Mouse (Mus musculus): ENCODE measurements at regions not wholly inside any gene's neighbourhood (a gene's known extent, or its start where the extent isn't known, plus 50 kb on each side); places are given as distances from the start of the nearest gene placed in this dataset.

DNA sequence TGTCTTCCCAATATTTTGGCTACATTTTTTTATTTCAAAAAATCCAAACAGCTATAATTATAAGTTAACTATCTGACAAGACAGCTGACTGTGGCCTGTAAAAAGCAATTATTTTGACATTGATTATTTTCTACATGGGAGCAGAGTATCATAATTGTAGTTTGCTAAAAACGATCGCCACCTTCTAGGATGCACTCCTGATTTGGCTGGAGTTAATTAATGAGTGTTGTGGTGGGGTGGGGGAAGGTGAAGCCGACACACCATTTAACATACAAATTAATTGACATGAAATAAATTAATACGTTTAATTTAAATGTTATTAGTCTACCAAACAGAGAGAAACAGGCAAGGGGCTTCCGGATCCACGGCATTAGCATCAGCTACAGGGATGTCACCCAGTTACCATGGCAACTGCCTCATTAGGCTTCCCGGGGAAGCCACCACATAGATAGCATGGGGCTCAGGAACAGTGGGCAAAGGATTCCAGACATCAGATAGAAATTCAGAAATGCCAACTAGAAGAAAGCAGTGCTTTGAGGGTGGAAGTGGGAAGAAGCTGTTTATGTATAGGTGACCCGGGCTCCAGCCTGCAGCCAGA, 255.9 kb downstream of the Prdm2 start:
- DNase-seq (ENCODE audit: low spot score) = no peak

DNA sequence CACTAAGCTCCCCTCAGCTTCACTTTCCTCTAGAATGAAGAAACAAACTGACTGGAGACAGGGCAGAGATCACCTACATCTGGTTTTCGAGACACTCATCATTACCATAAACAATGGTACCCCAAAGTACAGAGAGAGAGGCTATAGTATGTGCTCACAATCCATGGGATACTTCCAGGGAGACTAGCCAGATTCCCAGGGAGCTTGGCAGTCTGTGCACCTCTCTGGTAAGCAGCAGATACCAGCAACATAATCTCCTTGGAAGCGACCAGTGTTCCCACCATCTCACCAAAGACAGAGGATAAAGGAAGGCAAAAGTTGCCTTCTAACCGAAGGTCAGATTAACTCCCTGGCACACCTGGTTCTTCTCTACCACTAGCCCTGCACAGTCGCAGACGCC, 256.4 kb downstream of the Prdm2 start:
- no peak for DNase-seq (ENCODE audit: low spot score)

DNA sequence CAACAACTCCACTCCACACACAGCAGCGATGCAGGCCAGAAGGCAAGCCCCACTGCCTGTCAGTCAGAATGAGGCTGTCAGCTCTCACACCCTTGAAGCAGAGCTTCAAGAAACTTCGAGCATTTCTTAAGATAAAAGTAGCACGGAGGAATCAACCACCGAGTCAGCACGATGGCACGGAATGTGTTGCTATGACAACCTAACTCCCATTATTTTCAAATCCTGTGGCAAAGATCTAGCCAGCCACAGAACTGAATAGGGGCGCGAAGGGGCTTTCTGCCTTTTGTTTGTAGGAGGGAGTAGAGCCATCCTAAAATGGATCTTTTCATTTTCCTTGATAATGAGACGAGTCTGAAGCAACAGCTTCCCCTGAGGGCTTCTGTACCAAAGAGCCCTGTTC, 259.1 kb downstream of the Prdm2 start:
- no peak for DNase-seq (ENCODE audit: low spot score)

DNA sequence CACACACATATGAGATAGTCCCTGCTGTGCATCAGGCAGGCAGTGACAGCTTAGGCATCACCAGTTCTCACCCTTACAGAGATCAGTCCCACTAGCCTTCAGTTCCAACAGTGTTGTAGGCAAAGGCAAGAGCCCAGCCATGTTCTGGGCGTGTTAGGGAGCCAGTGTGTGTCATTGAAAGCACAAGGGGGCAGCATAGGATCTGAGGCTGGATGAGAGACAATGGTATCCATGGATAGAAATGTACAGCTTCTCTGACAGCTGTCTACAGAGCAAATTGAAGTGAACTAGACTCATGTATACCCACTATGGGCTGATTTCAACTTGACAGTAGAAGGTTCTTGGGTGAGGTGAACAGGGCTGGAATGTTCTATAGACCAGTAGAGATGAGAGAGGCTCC, 259.9 kb downstream of the Prdm2 start:
- no peak for DNase-seq (ENCODE audit: low spot score)

DNA sequence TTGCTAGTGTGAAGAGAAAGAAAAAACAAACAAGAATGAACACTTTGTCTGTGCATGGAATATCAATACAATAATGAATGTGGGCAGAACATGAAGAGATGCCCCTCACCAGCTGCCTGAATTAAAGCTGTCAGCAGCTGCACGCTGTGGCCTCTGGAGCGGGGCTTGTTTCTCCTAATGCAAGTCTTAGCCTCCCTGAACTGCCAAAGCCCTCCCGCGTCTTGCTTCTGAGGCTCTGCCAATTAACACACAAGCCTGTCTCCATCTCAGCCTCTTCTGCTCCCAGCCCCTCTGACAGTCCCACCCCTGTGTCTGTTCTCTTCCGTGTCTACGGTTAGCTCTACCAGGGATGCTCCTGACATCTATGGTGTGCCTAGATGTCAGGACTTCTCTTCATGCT, 265.1 kb downstream of the Prdm2 start:
- DNase-seq (ENCODE audit: low spot score) = no peak

DNA sequence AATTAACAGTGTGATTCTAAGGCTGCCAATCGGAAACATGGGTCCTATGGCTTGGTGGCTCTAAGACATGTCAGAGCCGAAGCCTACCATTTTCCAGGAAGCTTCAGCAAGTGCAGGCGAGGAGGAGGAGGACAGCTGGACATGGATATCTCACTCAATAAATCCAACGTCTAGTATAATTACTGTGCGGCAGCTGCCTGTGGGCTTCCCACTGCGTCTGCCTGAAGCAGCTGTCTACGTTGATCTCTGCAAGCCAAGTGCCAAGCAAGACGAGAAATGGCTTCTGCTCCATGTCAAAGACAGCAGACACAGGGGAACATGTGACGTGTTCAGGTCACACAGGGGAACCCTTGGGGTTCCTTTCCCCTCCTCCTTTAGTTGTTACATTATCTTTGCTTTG, 279.2 kb downstream of the Prdm2 start:
- no peak for DNase-seq (ENCODE audit: low spot score)

DNA sequence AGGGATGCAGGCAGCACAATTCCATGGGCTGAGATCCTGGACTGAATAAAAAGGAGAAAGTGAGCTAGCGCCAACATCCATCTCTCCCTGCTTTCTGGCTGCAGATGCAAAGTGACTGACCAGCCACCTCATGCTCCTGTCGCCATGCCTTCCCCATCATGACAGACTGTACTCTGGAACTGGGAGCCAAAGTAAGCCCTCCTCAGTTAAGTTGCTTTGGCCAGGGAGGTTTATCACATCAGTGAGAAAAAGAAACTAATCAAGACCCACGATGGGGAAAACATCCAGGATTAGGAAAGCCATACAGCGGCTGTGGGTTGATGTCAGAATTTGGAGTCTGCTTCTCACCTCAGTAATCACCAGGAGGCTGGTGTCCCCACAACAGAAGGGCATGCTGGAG, 283.6 kb downstream of the Prdm2 start:
- DNase-seq (ENCODE audit: low spot score) = no peak

DNA sequence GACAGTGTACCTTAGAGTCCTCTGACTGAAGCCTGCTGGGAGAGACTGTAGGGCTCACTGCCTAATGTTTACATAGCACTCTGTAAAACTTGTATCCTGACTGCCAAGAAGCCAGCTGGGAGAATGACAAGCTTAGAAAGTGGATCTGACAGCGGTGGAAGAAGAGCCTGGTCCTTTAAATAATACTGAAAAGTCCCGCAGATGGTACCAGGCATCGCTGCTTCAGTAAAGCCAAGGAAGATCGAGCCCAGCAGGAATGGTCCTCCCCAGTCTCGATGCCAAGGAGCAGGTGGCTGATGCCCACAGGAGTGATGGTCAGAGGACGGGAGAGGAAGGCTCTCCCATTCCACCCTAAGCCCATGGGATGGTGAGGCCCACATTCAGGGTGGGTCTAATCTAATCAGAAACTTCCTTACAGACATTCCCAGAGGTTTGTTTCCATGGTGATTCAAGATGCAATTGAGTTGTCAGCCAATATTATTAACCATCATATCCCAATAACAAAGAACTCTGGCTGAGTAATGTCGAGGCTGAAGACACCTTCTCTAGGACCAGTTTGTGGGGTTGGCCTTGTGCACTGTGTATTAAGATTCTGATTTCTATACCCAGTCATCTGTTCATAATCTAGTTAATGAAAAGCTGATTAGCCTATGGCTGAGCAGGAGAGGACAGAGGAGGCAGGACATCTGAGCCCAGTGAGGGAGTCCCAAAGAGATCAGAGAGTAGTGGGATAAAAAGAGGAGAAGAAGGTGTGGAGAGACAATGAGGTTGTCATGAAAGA, 285.3 kb downstream of the Prdm2 start:
- DNase-seq (ENCODE audit: low spot score) = no peak

DNA sequence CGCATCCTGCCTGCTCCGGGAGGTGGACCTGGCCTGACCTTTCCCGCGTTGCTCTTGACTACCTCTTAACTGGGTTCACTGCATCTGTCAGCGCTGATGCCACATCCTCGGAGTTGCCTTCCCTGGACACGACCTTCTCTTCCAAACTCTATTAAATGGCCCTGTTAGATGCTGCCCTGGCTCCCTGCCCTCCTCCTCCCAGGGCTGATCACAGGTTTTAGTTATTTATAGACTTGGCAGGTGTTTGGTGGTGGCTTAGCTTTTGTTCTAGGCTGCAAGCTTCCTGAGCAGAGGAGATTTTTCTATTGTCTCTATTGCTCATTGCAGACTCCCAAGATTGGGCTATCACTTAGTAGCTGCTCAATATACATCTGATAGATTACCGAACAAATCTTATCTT, 287.7 kb downstream of the Prdm2 start:
- no peak for DNase-seq (ENCODE audit: low spot score)

DNA sequence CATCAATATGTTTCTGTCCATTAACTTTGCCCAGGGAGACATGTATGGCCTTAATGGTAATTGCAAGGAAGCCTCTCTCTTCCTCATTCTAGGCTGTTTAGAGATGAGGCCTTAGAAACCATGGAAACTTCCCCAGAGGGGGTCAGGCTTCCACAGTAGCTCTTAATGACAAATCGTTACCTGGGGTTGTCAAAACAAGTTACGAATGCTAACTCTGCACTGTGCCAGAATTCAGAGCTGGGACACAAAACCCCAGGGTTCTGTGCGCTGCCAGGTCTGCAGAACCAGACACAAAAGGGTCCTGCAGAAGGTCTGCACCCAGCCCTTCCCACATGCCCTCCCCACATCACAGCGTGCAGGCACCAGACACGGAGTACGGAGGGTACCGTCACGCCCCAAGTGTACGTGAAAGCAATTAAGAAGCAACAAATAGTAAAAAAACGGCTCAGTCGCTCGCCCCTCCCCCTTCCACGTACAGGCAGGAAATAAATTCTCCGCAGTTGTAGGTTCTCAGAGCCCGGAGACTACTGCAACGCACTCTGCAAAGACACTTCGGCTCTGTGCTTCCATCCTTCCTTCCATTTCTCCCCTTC, 303.3 kb downstream of the Prdm2 start:
- DNase-seq (ENCODE audit: low spot score) = no peak

DNA sequence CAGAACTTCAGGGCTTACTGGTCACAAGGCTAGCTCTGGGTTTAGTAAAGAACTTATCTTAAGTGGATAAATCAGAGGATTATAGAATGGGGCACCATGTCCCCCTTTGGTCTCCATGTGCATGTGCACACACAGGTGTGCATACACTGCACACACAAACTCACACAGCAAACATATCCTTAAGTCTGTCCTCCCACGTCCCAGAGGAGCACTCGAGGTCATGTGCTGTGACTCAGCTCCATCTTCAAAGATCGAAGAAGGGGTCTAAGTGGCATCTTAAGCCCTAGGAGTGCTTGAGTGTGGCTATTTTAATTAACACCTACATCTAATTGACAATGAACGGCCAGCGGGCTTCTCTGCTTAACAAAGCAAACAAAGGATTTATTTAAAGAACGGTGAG, 304.0 kb downstream of the Prdm2 start:
- DNase-seq (ENCODE audit: low spot score) = no peak

DNA sequence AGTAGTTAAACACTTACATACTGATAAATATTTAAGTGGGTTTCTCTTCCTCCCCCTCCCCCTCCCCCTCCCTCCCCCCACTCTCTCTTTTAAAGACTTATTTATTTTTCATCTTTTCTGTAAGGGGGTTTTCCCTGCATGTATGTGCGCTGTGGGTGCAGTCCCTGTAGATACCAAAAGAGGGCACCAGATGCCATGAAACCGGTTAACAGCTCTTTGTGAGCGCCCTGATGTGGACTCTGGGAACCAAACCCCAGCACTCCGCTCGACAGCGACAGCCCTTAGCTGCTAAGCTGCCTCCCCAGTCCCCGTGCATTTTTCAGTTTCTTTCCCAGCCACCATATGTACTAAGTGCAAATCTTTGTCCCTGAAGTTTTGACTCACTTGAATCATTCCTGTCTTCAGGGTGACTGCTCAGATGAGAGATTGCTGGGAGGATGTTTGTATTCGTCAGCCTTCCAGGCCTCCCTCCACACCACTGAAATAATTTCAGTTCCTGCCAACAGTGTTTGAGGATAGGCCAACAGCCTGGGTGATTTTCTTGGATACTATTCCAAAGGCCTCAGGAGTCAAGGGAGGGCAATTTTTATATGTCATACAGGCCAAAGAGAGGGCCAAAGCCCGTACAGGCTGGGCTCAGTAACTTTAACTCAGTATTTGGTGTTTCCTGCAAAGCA, 309.3 kb downstream of the Prdm2 start:
- no peak for DNase-seq (ENCODE audit: low spot score)

DNA sequence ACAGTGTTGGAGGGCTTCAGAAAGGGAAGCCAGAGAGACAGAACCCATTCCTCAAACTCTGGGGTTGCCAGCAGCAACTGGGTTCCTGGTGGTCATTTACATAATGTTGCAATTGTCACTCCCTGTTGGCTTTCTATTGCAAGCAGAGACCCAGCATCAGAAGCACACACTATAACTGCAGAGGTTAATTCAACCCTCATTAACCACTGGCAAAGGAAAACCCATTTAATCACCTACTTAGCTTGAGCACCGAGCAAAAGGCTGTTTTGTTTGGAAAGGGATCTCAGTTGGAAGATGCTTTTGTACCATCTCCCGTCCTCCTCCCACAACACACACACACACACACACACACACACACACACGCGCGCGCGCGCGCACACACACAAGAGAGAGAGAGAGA, 312.0 kb downstream of the Prdm2 start:
- DNase-seq (ENCODE audit: low spot score) = no peak

DNA sequence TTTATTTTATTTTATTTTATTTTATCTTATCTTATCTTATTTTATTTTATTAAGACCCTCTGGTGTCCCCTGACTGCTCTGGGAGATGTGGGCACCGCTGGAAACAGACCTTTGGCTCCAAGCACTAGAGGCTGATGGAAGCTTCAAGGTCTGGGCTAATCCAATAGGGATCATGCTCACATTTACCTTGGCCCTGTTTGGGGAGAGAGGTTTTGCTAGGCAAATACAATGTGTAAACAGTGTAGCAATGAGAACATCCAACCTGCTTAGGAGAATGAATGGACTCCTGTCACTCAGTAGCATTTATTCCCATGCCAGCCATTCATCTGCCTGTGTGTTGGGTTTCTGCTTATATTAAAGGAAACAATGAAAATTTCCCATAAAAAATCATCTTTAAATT, 313.8 kb downstream of the Prdm2 start:
- no peak for DNase-seq (ENCODE audit: low spot score)

DNA sequence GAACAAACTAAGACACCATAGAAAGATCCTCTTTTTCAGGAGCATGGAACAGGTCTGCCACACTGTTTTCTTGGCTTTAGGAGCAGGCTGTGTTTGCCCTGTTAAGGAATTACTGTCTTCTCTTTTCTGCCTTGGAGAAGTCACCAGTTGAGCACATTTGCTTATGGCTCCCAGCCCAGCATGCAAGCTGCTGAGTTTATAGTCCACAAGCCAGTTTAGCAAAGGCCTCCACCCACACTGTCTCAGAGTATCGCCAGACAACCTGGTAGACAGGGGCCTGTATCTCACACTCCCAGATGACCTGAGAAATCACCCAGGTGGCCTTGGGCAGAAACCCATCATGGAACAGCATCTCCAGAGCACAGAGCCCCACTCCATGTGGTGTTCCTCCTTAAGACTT, 322.1 kb downstream of the Prdm2 start:
- DNase-seq (ENCODE audit: low spot score) = no peak

DNA sequence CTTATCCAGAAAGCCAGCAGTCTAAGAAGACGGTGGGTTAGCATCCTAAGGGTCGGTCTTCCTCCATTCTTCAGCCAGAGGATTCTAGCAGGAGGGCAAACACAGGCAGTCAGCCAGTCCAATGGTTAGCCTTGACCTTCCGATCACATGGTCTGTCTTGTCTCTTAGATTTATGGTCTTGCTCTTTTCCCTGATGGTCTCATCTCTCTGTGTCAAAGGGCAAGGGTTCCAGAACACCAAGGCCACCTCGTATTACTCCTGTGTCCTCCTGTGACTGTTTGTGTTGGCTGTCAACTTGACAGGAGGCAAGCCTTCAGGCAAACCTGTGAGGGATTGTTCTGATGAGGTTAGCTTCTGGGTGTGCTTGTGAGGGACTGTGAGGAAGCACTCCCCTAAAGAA, 323.9 kb downstream of the Prdm2 start:
- DNase-seq (ENCODE audit: low spot score) = no peak

DNA sequence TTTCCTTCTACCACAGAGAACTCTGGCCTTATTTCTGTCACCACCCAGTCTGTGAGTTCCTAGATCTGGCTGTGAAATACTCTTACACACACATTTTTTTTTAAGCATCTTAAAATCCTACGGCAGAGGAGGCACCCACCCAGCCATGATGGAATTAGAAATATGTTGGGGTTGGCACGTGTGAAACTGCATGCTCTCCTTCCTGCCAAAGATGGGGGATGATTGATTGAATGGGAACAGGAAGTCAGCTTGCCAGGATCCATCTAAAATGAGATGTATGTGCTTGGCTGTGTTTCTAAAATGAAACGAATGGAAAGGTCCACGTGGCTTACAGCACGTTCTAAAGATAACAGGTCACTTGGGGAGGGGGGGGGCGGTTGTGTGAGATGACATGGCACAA, 324.9 kb downstream of the Prdm2 start:
- no peak for DNase-seq (ENCODE audit: low spot score)

DNA sequence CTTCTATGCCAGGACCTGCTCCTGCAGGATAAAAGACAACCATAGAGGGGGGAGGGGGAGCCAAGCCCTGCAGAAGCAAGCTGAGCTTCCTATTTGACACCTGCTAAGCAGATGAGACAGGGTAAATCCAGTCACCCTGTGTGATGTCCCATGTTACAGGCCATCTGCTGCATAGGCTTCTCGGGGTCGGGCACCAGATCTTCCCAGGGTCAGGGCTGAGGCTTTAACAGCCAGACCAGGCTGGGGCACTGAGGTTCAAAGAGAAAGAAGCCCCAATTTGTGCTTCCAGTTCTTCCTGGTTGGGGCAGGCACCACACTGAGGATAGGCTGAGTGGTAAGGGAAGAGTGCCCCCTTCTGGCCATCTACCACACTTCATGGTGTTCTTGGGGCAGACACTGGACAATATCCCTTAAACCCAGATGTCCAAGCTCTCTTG, 332.5 kb downstream of the Prdm2 start:
- no peak for DNase-seq (ENCODE audit: low spot score)

DNA sequence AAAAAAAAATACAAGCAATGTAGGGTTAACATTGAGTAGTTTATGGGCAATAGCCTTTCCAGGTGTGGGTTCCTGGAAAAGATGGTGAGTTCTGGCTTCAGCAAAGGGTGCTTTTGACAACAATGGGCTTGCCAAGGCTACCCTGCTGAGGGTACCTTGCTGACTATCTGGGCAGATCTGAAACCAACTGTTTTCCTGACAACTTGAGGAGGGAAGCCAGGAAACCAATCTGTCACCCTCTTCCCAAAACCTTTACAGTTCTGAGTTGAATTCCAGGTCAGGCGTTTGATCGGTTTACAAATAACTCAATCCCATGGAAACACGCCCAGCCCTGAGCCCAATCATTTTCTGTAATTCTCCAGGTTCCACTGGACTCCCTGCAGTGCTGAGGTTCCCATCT, 336.6 kb downstream of the Prdm2 start:
- DNase-seq (ENCODE audit: low spot score) = no peak

DNA sequence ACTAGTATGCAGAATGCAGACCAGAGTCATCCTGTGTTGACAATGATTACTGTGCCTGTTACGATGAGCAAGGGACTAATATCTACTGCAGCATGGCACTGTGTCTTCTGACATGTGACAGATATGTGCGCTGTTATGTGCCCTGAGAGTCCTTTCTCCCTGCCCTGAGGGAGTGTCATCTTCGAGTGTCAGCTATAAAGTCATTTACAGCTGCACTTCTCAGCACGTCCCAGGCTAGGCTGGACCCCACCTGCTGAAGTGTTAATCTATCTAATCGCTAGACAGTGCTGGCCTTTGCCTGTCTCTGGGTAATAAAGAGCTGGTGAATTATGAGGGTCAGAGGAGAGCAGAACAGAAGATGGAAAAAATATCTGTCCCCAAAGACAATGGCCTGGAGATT, 337.7 kb downstream of the Prdm2 start:
- no peak for DNase-seq (ENCODE audit: low spot score)

DNA sequence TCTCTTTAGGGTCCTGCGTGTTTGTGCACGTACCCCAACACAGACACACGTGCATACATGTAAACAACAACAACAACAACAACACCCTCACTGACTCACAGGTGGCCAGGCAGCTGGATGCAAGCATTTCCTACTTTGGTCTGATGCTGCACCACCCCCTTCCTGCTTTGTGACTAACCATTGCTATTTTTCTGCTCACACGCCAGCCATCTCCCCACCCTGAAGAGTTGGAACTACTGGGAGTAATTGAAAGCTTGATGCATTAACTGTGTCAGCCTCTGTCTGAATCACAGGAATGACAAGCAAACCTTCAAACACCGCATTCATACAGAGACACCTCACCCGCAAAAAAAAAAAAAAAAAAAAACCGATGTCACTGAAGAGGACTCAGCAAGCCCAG, 346.5 kb downstream of the Prdm2 start:
- DNase-seq (ENCODE audit: low spot score) = no peak

DNA sequence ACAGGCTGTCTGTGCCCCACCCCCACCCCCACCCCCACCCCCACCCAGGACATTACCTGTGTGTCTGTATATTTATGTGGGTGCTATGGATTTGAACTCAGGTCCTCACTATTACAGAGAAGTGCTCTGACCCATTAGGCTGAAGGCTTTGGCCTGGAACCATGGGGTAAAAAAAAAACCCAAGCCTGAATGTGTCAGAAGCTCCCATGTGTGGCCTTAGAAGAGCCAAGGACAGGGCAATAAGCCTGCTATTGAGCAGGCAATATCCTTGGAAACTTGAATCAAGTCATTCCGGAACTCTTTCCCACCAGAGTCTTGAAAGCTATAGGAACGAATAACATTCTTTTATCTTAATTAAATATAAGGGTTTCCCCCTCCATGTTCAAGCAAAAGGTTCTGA, 347.2 kb downstream of the Prdm2 start:
- DNase-seq (ENCODE audit: low spot score) = no peak

DNA sequence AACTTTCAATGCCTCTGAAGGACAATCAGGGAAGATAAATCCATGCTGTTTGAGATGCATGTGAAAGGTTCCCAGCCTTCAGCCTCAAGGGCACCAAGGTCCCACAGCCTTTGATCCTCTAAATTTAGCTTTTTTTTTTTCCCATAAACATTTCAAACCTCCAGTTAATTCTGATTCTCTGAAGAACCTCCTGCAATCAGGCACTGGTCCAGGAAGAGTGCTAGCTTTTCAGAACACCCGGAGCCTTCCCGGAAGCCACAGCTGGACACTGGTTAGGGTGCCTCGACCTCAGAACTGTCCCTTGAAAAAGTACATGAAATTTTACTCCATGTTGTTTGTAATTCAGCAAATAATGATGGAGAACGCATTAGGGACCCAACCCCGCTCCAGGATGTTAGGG, 348.9 kb downstream of the Prdm2 start:
- DNase-seq (ENCODE audit: low spot score) = no peak
